Mouse (Mus musculus) forebrain, embryonic 16.5 days (tissue): ENCODE measurements at regions not wholly inside any gene's neighbourhood (a gene's known extent, or its start where the extent isn't known, plus 50 kb on each side); places are given as distances from the start of the nearest gene placed in this dataset.
A peak's percentile ranks its signal among the peaks of the same experiment; 100 is the strongest.

Source experiments
- ATAC-seq: fragments of 200-750 bp; cut with Nextera tagmentation; 2 replicates; pipeline ENCODE4 v1.8.0; 2017; ENCODE audit warnings: mild to moderate bottlenecking, moderate library complexity
- H3K27ac ChIP-seq: fragments of 300-500 bp; sonication (generic); 2 replicates; pipeline ENCODE4 v1.5.1; 2014; ENCODE audit warnings: low read length, control low read depth
- H3K27me3 ChIP-seq: fragments of 300-500 bp; sonication (generic); replicated peaks from 2 replicates; pipeline ENCODE4 v1.6.1; 2014; ENCODE audit warnings: low read length; ENCODE audit not compliant: control insufficient read depth, insufficient read depth
- H3K36me3 ChIP-seq: fragments of 300-500 bp; sonication (generic); 2 replicates; pipeline ENCODE4 v1.6.1; 2014; ENCODE audit not compliant: control insufficient read depth, insufficient read depth
- H3K4me1 ChIP-seq: fragments of 300-500 bp; sonication (generic); replicated peaks from 2 replicates; pipeline ENCODE4 v1.6.1; 2014; ENCODE audit warnings: low read length; ENCODE audit not compliant: control insufficient read depth, insufficient read depth
- H3K4me2 ChIP-seq: fragments of 300-500 bp; sonication (generic); 2 replicates; pipeline ENCODE4 v1.6.1; 2014; ENCODE audit warnings: mild to moderate bottlenecking, low read length, control low read depth
- H3K4me3 ChIP-seq: fragments of 300-500 bp; sonication (generic); replicated peaks from 2 replicates; pipeline ENCODE4 v1.5.1; 2014; ENCODE audit warnings: mild to moderate bottlenecking, low read length, control low read depth
- H3K9ac ChIP-seq: fragments of 300-500 bp; sonication (generic); replicated peaks from 2 replicates; pipeline ENCODE4 v1.6.1; 2014; ENCODE audit warnings: low read depth, low read length, control low read depth
- H3K9me3 ChIP-seq: fragments of 300-500 bp; sonication (generic); 2 replicates; pipeline ENCODE4 v1.6.1; 2016; ENCODE audit warnings: low read length; ENCODE audit not compliant: control insufficient read depth
- WGBS: fragments of 180-500 bp; shearing (Covaris S2); extraction: QIAGEN DNeasy Blood & Tissue Kit; methylation state at CpG from one replicate; pipeline ENCODE4 v1.1.7; 2014; 5-methylcytosine and 5-hydroxymethylcytosine counted together

DNA sequence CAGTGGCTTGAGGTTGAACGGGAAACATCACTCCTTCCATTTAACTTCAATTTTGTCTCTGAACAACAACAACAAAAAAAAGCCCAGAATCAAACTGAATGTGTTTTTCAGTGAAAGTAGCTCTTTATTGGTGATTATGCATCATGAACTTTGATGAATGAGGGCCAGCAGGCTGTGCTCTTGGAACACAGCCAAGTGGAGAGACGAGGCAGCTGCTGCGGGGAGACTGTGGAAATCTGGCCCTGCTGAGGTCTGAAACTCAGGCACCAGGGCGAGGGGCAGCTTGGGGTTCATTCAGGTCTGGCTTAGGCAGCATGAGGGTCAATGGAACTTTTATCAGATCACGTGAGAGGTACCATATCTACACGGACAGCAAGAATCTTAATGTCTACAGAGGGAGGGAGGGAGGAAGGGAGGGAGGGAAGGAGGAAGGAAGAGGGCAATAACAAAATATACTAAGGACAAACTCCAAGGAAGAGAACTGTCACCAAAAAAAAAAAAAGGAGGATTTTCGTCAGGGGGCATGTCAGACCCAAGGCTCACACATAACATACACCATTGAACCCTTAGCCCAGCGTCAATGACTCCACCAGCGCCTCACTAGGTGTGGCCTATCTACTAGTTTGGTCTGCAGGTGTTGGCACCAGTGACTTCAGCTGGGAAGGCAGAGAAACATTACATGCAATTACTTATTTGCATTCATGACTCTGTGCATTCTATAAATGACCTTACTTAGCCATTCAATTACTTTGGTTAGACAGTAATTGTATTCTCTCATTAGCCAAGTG, 239.0 kb upstream of the Fat1 start:
- Histone ChIP-seq H3K36me3 (no peaks in the 10 kb centered on the region), H3K4me3 (no peak overlapping the region), H3K4me2 (no peak overlapping the region), H3K9ac (no peak overlapping the region), H3K27ac (no peak overlapping the region), H3K4me1 (peaks cover 15% of the 10 kb centered on the region), H3K9me3 (no peaks in the 10 kb centered on the region), H3K27me3 (no peaks in the 10 kb centered on the region)
- WGBS: 17% methylated on average over 9 of the region's 9 CpGs
- ATAC-seq: peak; percentile 85; the same call in 1 of the 2 replicates

DNA sequence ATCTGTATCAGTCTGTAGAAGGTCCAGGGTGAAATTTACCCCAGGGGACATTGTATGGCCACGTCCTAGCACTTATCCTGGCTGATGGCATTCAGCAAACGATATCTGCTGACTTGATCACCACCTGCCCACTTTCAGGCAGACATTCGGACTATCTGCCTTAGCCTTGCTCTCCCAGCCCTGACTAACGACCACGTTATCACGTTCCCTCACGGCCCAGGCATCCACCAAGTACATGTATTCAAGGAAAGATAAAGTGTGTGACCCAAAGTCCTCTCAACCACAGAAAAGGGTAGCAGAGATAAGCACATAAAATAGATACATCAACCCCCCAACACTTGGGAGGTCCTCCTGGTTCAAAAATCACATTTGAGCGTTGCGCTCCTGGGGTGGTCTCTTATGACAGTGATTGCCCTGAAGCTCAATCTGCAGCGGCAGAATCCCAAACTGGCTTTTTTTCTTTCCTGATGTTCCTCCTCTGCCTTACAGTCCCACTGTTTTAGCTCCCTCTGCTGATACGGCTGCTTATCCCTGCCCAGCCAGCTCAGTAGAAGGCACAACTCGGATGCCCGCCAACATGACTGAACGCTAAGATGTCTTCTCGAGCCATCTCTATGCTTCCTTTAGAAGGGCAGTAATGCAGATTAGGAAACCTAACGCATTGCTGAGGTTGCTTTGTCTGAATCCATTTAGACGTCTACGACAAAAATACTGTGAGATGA, 235.7 kb upstream of the Fat1 start:
- H3K9ac ChIP-seq: no peak overlapping the region
- no peak for ATAC-seq
- H3K4me3 ChIP-seq: no peak overlapping the region
- H3K9me3 ChIP-seq: no peaks in the 10 kb centered on the region
- peaks cover 12% of the 10 kb centered on the region for H3K4me1 ChIP-seq
- no peaks in the 10 kb centered on the region for H3K27me3 ChIP-seq
- no peak overlapping the region for H3K27ac ChIP-seq
- H3K4me2 ChIP-seq: no peak overlapping the region
- 89% methylated on average over 18 of the region's 18 CpGs for WGBS
- H3K36me3 ChIP-seq: no peaks in the 10 kb centered on the region

GRCm38 (mm10) chr8:44704595-44705265, 230.5 kb upstream of the Fat1 start:
- Histone ChIP-seq H3K4me1 (no peaks in the 10 kb centered on the region), H3K4me2 (no peak overlapping the region), H3K27ac (no peak overlapping the region), H3K9ac (no peak overlapping the region), H3K27me3 (no peaks in the 10 kb centered on the region), H3K36me3 (no peaks in the 10 kb centered on the region), H3K9me3 (no peaks in the 10 kb centered on the region), H3K4me3 (no peak overlapping the region)
- WGBS: 83% methylated on average over 9 of the region's 9 CpGs
- ATAC-seq: no peak

DNA sequence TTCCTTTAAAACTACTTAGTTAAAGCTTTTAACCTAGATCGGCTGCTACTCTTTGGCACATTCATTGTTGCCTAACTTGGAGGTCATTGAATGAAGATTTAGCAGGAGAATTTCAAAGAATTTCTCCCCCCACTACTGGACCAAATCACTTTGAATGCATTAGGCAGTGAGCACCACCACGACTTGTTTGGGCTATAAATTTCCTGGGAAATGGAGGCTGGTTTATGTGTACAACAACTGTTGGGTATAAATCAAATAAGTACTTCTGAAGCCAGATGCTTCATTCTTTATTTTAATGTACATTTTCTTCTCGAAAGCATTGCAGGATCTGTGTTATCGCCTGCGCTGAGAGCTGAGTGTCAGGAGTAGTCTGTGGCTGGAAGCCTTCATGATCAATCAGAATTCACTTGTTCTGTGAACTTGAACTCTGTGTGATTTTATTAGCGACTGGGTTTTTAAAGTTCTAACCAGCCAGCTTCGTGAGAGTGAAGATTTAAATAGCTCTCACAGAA, 226.5 kb upstream of the Fat1 start:
- no peak for ATAC-seq
- WGBS: 66% methylated on average over 7 of the region's 7 CpGs

GRCm38 (mm10) chr8:44709171-44709940, 225.9 kb upstream of the Fat1 start:
- no peaks in the 10 kb centered on the region for H3K9me3 ChIP-seq
- H3K4me3 ChIP-seq: no peak overlapping the region
- no peak overlapping the region for H3K9ac ChIP-seq
- H3K27me3 ChIP-seq: no peaks in the 10 kb centered on the region
- no peak overlapping the region for H3K27ac ChIP-seq
- H3K4me2 ChIP-seq: no peak overlapping the region
- ATAC-seq: no peak
- 52% methylated on average over 6 of the region's 6 CpGs for WGBS
- no peaks in the 10 kb centered on the region for H3K36me3 ChIP-seq
- no peaks in the 10 kb centered on the region for H3K4me1 ChIP-seq

More for the DNA sequence above, 226.5 kb upstream of the Fat1 start:
- Histone ChIP-seq H3K4me2 (no peak overlapping the region), H3K9ac (no peak overlapping the region), H3K4me1 (no peaks in the 10 kb centered on the region), H3K36me3 (no peaks in the 10 kb centered on the region), H3K9me3 (no peaks in the 10 kb centered on the region), H3K27me3 (no peaks in the 10 kb centered on the region), H3K27ac (no peak overlapping the region), H3K4me3 (no peak overlapping the region)

DNA sequence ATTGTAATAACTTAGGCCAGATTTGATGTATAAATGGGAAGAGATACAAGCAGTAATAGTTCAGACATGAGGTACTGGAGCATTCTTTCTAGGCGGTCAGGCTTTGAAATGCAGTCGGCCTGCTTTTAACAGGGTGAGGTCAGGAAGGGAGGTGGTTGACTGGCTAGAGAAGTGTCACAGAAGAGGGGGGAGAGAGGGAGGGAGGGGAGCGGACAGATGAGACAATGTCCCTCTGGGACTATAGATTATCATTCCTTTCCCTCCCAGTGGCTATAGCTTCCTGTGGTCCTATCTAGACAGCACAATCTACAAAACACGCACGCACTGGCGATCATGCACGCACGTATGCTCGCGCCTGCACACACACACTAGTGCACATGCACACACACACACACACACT, 200.7 kb upstream of the Fat1 start:
- whole genome bisulfite sequencing: 93% methylated on average over 10 of the region's 10 CpGs
- no peak for ATAC-seq
- Histone ChIP-seq H3K4me1 (no peaks in the 10 kb centered on the region), H3K4me3 (no peak overlapping the region), H3K4me2 (no peak overlapping the region), H3K9ac (no peak overlapping the region), H3K9me3 (no peaks in the 10 kb centered on the region), H3K36me3 (no peaks in the 10 kb centered on the region), H3K27me3 (no peaks in the 10 kb centered on the region), H3K27ac (no peak overlapping the region)

GRCm38 (mm10) chr8:44735801-44736200, 199.4 kb upstream of the Fat1 start:
- no peak for ATAC-seq
- Histone ChIP-seq H3K4me3 (no peak overlapping the region), H3K27me3 (no peaks in the 10 kb centered on the region), H3K36me3 (no peaks in the 10 kb centered on the region), H3K4me1 (no peaks in the 10 kb centered on the region), H3K27ac (no peak overlapping the region), H3K9me3 (no peaks in the 10 kb centered on the region), H3K4me2 (no peak overlapping the region), H3K9ac (no peak overlapping the region)
- WGBS: 75% methylated on average over 5 of the region's 5 CpGs

DNA sequence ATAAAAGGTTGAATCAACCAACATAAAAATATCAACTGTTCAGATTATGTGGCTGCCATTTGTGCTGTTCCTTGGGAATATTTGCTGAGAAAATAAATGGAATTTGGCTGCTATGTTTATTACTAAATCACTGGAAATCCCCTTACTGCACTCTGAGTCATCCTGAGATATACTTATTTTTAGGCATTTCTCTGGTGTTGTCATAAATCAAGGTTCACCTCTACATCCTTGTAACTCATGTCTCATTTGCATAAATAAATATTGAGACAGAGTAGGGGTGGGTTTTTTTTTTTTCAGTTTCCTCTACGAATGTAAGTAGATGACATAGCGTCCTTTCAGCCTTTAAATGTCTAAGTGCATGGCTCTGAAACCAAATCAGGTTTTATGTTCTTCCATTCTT, 191.9 kb upstream of the Fat1 start:
- H3K4me2 ChIP-seq: no peak overlapping the region

More for the DNA sequence above, 191.9 kb upstream of the Fat1 start:
- H3K9ac ChIP-seq: no peak overlapping the region
- H3K9me3 ChIP-seq: no peaks in the 10 kb centered on the region
- no peak overlapping the region for H3K4me3 ChIP-seq
- 92% methylated on average over 2 of the region's 2 CpGs for WGBS
- H3K27me3 ChIP-seq: no peaks in the 10 kb centered on the region
- ATAC-seq: no peak
- H3K27ac ChIP-seq: no peak overlapping the region
- H3K4me1 ChIP-seq: peaks cover 6% of the 10 kb centered on the region
- no peaks in the 10 kb centered on the region for H3K36me3 ChIP-seq
